Mouse (Mus musculus): ENCODE data around the gene Olfr824.
A peak's percentile ranks its signal among the peaks of the same experiment; 100 is the strongest.
"Not testable (repeated sequence)": the region's sequence is repeated elsewhere in the genome, so short reads cannot be mapped to it uniquely, and the experiment has no call there.

The Olfr824 gene

DNA sequence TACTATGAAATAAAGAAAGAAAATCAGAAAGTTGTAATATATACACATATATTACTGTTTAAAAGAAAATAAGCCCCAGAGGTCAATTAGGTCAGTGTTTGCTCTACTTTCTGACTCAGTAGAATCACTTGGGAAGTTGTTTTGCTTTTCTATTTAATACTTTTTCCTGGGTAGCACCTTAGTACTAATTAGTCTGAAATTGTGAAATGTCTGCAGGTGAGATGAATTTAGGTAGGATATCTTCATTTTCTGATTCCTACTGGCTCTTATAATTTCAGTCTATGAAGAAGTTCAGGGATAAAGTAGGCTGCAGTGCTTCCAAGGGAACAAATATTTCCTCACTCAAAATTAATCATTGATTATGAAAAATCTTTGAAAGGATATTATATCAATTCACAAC is at the start of gene Olfr824:
TSS of gene Olfr824 (minus strand) at position 101 of the 400 bp plus-strand sequence.
- not testable (repeated sequence) for DNase-seq

DNA sequence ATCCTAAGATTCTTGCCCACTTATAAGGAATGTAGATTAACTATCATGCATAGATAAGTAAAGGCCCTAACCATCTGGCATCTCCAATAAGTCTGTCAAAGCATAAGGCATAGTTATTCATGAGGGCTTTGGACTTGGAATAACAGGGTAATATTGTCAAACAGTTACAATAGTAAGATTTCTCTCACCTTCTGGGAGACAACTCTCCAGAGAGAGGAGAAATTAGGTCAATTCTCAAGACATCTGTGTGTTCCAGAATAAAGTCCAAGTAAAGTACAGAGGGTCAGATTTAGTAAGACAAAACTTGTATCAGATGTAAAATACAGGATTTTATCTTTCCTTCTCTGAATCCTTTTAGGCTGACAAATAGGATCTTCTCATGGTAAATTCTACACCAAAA is 36.9 kb upstream of the Olfr824 start, which contains the start of gene Olfr825:
TSS of gene Olfr825 (minus strand) at position 101 of the 400 bp plus-strand sequence.
- no peak for DNase-seq

DNA sequence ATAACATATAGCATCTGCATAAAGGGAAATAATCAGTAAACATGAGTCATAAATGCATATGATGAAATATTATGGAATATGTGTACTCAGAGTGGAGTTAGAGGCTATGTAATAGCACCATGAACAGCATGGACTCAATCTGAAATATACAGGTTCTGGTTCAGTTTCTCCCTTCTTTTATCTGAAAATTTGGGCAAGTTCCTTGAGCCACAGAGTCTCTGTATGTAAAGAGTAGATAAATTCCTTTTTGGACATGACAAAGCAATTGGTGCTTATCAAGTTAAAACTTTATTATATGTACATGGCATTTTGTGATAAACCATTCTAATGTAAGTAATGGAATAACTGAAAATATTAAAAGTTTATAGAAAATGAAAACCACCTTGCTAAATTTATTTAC is 35.4 kb upstream of the Olfr824 start:
- DNase-seq = no peak

DNA sequence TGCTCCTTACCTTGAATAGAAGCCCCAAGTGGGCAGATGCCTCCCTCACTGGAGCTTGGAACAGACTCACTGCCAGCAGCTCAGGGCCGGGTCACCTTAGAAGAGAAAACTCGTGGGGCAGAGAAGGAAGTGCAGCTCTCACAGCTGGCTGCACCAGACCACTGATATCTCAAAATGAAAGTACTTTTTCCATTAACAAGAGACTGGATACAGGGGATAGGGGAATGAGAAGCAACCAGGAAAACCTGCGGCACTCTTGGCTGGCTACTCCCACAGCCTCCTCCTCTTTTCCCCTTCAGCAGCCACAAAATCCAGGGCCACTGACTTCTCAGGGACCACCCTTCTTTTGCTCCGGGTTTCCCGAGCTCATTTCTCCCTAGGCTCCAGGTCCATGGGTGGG is 14.3 kb upstream of the Olfr824 start:
- no peak for DNase-seq

DNA sequence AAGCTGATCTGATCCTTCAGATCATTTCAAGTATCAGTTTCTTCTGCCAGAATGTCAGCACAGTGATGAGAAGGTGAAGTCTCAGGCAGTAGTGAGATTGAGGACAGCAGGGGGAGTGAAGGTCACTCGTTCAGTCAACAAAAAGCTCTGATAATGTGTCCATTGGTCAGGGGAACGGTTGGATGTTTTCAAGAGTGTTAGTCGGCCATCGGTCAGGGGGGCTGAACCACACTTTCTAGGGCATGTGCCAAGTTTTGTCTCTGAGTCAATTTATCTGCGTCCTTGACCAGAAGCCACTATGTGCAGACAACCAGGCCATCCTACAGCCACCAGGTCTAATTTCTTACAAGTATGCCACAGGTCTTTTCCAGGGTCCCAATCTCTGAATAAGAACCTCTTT is 12.7 kb upstream of the Olfr824 start:
- DNase-seq = not testable (repeated sequence)

DNA sequence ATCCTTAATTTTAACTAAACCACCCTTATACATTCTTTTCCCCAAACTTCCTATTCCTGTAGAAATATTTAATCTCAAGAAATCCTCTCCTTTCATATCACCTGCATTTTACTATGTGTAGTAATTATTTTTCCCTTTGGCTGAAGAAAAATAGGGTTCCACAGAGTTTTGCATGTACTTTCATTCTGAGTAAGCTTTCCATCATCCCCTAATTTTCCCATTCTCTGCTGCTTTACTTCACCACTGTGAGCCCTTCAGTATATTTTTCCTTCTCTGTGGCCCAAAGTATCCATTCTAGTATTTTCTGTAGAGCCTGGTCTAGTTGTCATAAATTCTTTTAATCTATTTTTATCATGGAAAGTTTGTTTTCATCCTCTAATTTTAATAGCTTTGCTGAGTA is 5.0 kb upstream of the Olfr824 start:
- peak; percentile 4 for DNase-seq

DNA sequence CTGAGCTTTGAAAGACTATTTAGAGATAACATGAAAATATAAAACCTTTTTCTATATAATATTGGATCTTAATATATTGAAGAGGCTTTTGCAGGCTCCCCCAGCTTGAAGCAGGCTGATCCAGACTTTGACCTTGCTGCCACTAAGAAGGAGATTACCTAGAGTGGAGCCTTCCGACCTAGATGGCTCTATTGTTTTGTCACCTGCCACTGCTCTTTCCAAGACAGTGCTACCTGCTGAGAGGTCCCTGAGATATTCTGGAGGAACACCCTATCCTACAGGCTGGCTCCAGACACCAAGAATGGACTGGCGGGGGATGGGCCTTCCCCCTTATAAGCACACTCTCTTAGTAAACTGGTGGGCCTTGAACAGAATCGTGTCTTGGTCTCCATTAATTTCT is 13.8 kb downstream of the Olfr824 start:
- not testable (repeated sequence) for DNase-seq

DNA sequence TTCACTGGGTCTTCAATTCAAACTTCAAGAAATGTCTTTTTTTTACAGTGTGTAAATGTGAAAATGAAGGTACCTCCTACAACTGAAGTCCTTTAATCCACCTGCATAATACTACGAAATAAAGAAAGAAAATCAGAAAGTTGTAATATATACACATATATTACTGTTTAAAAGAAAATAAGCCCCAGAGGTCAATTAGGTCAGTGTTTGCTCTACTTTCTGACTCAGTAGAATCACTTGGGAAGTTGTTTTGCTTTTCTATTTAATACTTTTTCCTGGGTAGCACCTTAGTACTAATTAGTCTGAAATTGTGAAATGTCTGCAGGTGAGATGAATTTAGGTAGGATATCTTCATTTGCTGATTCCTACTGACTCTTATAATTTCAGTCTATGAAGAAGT is 14.5 kb downstream of the Olfr824 start, which contains the start of gene Olfr823:
TSS of gene Olfr823 (minus strand) at position 101 of the 400 bp plus-strand sequence.
- not testable (repeated sequence) for DNase-seq

DNA sequence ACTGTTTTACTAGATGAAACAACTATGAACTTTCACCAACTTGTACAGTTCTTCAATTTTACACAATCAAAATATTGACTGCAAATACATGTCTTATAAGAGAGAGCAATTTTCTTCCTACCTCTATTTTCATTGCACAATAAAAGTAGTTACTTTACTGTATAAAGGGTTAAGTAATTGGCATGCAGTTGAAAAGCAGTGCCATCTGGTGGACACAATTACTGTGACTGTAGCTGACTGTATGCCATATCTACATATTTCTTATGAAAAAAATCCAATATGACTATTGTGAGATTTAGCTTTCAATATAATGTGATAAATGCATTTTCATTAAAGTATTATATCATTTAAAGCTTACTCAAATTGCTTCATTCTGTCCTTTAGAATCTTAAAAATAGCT is 33.7 kb downstream of the Olfr824 start:
- no peak for DNase-seq

DNA sequence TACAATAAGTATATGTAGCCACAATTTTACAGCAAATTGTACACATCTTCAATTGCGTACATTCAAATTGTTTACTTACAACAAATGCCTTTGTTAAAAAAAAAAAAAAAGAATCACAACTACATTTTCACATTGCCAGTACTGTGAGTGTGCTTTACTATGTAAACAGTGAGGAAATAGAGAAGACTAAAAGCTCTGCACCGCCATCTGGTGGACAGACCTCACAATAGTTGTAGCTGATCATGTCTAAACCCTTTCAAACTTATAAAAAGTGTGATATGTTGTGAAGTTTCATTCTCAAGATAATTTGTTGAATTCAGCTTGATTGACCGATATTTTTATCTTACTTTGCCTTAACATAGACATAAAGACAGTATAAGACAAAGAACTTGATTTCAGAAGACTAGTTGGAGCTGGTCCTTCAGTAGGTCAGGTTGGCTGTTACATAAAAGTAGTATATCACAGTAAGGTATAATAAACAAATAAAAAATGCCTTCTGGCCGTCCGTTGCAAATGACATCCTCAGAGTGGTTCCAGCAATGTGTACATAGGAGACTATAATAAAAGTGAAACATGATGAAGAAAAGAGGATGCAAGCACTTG is 36.9 kb downstream of the Olfr824 start:
- no peak for DNase-seq

Data from heart, adult 11 months (tissue).